Mouse (Mus musculus): ENCODE results near the gene Arrdc3.

The Arrdc3 gene

GRCm38 (mm10) chr13:80921593-80922327 is 38.6 kb downstream of the Arrdc3 start:
- DNase-seq = no peak

DNA sequence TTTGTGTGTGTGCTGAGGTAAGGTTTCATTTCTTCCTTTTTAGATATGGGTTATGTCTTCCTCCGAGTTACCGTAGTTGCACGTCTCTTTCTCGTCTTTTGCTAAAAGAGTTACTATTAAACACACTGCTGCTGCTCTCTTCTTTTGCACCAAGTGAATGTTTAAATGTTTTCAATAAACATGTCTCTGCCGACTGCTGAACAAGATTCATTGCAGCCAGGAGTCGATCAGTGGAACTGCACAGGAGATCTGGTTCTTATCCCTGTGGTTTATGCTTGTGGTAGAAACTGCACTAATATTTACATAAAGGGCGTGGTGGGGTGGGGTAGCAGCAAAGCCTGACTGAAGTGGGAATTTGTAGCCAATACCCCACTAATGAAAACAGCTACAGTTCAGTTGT is 45.0 kb downstream of the Arrdc3 start:
- DNase-seq = no peak

DNA sequence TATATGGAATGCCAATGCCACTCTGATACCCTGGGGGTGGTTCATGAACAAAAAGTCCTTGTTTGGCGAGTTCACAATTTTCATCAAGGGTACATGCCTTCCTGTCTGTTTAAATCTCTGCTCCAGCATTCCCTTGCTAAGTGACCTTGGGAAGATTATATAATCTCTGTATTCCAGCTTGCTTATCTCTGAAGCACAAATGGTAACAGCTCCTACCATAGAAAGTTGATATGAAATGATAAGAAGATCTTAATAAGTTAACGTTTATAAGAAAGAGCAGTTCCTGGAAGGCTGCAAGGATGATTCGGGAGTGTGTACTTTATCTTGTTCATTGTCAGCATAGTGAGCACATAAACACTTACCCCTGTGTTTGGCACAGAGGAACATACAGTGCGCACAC is 46.8 kb downstream of the Arrdc3 start:
- DNase-seq = no peak

- no peak for DNase-seq
Measured at GRCm38 (mm10) chr13:80932816-80933402, 49.7 kb downstream of the Arrdc3 start.

DNA sequence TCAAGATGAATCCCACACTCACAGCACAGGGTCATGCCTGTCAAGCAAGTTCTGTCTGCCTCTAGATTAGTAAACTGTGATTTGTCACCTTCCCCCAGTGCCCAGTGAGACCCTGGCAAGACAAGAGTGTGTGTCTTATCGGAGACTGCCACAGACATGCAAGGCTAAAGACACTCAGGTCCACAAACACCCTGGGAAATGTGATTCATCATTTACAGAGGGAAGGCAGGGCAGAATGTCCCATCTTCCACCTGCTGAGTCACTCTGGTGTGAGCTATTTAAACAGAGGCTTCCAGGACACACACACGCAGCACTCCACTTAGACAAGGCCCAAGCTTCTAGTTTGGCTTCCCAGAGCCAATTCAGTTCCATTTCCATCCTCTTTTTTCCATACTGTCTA is 53.2 kb downstream of the Arrdc3 start:
- no peak for DNase-seq

- no peak for DNase-seq
Measured at GRCm38 (mm10) chr13:80939228-80939627, 56.0 kb downstream of the Arrdc3 start.

DNA sequence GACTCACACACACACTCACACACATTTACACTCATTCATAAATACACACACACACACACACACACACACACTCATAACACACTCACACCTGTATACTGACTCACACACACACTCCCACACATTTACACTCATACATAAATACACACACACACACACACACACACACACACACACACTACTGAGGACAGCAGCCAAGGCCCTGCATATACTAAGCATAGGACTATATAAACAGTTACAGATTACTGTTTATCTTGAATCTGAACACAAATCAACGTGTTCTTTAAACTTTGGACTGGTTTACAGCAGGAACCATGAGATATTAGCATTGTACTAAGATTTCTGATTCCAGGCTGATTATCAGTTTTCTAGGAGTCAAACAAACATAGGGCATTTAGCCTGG is 56.7 kb downstream of the Arrdc3 start:
- no peak for DNase-seq

DNA sequence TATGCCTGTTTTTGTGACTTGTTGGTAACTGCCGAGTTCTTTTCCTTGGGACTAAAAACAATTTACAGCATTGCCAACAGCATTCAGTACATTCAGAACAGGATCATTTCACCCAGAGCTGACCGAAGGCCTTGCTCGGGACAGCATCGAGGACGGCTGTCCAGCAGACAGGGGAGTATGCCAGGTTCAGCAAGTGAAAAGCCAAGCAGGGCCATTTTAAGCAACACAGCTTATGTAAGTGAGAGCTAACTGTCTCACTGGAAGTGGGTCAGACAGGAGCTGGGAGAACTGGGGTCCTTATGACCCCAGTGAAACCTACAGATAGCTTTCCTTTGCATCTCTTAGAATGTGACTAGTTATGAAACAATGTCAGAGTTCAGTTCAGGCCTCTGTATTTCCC is 57.2 kb downstream of the Arrdc3 start:
- DNase-seq = no peak

- peak; percentile 14 for DNase-seq
Measured at GRCm38 (mm10) chr13:80940860-80941630, 57.9 kb downstream of the Arrdc3 start.

DNA sequence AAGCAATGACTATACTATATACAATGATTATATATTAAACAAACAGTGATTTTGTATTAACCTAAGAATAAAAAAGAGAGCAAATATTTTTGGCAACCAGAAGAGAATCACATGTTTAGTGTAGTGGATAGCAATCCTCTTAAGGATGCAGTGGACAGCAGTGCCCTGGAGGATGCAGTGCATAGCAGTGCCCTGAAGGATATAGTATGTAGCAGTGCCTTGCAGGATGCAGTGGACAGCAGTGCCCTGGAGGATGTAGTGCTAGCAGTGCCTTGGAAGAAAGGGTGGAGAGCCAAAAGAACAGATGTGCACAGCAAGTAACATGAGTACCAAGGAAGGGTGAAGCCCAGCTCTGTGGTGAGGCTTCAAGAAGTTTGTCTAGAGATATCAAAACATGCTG is 61.3 kb downstream of the Arrdc3 start:
- no peak for DNase-seq
